Mouse (Mus musculus) heart, embryonic 13.5 days (tissue): ENCODE measurements around the gene Mpp4. TPM values are rescaled to one million over a fixed set of nuclear protein-coding genes. Genes with fewer than 3 reads are reported as not detected.

Source experiments
- ATAC-seq: fragments of 200-750 bp; cut with Nextera tagmentation; 2 replicates; pipeline ENCODE4 v1.8.0; 2017; ENCODE audit warnings: moderate TSS enrichment; ENCODE audit not compliant: insufficient number of reproducible peaks, low FRiP score, low TSS enrichment; ENCODE audit errors: extremely low read depth
- H3K27ac ChIP-seq: fragments of 300-500 bp; sonication (generic); replicated peaks from 2 replicates; pipeline ENCODE4 v1.5.1; 2015; ENCODE audit warnings: moderate library complexity, mild to moderate bottlenecking, inconsistent platforms
- H3K27me3 ChIP-seq: fragments of 300-500 bp; sonication (generic); replicated peaks from 2 replicates; pipeline ENCODE4 v1.6.1; 2015; ENCODE audit warnings: mild to moderate bottlenecking, inconsistent platforms
- H3K36me3 ChIP-seq: fragments of 300-500 bp; sonication (generic); 2 replicates; pipeline ENCODE4 v1.6.1; 2015; ENCODE audit warnings: mild to moderate bottlenecking, inconsistent platforms
- H3K4me1 ChIP-seq: fragments of 300-500 bp; sonication (generic); 2 replicates; pipeline ENCODE4 v1.6.1; 2015; ENCODE audit warnings: inconsistent platforms
- H3K4me2 ChIP-seq: fragments of 300-500 bp; sonication (generic); 2 replicates; pipeline ENCODE4 v1.6.1; 2015; ENCODE audit warnings: inconsistent platforms, mild to moderate bottlenecking, moderate library complexity
- H3K4me3 ChIP-seq: fragments of 300-500 bp; sonication (generic); 2 replicates; pipeline ENCODE4 v1.5.1; 2015; ENCODE audit warnings: moderate library complexity, mild to moderate bottlenecking, inconsistent platforms
- H3K9ac ChIP-seq: fragments of 300-500 bp; sonication (generic); 2 replicates; pipeline ENCODE4 v1.6.1; 2015; ENCODE audit warnings: inconsistent platforms, mild to moderate bottlenecking, moderate library complexity
- H3K9me3 ChIP-seq: fragments of 300-500 bp; sonication (generic); 2 replicates; pipeline ENCODE4 v1.6.1; 2016; ENCODE audit warnings: inconsistent platforms
- WGBS: fragments of 180-500 bp; shearing (Covaris S2); methylation state at CpG from one replicate; pipeline ENCODE4 v1.1.7; 2015; ENCODE audit warnings: mixed read lengths; 5-methylcytosine and 5-hydroxymethylcytosine counted together
- polyA plus RNA-seq: library from polyadenylated mRNA; unstranded; fragments of >200 nt; fragmentation: Nextera tagmentation; extraction: Ambion mirVana; gene quantifications from 2 replicates; pipeline ENCODE4 v1.2.1, GENCODE M21; 2015

Mpp4 gene
- polyA plus RNA-seq, 1 experiment from 2014 or later = 0.23 TPM

GRCm38 (mm10) chr1:59167654-59168425 is 4.7 kb upstream of the Mpp4 start:
- no peaks in the 10 kb centered on the region for H3K27me3 ChIP-seq
- peaks cover 70% of the 10 kb centered on the region for H3K36me3 ChIP-seq
- no peak overlapping the region for H3K9ac ChIP-seq
- H3K4me1 ChIP-seq = peaks cover 18% of the 10 kb centered on the region
- H3K9me3 ChIP-seq = no peaks in the 10 kb centered on the region
- 58% methylated on average over 4 of the region's 4 CpGs for WGBS
- ATAC-seq = no peak
- H3K4me2 ChIP-seq = no peak overlapping the region
- H3K27ac ChIP-seq = no peak overlapping the region
- H3K4me3 ChIP-seq = no peak overlapping the region

GRCm38 (mm10) chr1:59166232-59166905 is 3.2 kb upstream of the Mpp4 start:
- Histone ChIP-seq H3K4me1 (peaks cover 12% of the 10 kb centered on the region), H3K4me3 (no peak overlapping the region), H3K27ac (no peak overlapping the region), H3K9me3 (no peaks in the 10 kb centered on the region), H3K36me3 (peaks cover 67% of the 10 kb centered on the region), H3K9ac (no peak overlapping the region), H3K4me2 (no peak overlapping the region), H3K27me3 (no peaks in the 10 kb centered on the region)
- 77% methylated on average over 9 of the region's 9 CpGs for WGBS
- no peak for ATAC-seq

GRCm38 (mm10) chr1:59163918-59164317 is 729 bp upstream of the Mpp4 start:
- WGBS = 64% methylated on average over 5 of the region's 5 CpGs
- ATAC-seq = no peak

GRCm38 (mm10) chr1:59162309-59163024 is 722 bp downstream of the Mpp4 start:
- WGBS = 73% methylated on average over 8 of the region's 8 CpGs
- H3K9ac ChIP-seq = no peak overlapping the region
- H3K27ac ChIP-seq = no peak overlapping the region
- peaks cover 48% of the 10 kb centered on the region for H3K36me3 ChIP-seq
- H3K27me3 ChIP-seq = no peaks in the 10 kb centered on the region
- H3K4me1 ChIP-seq = no peaks in the 10 kb centered on the region; the same call in 1 of the 2 replicates
- no peak overlapping the region for H3K4me2 ChIP-seq
- H3K4me3 ChIP-seq = no peak overlapping the region
- no peak for ATAC-seq
- H3K9me3 ChIP-seq = no peaks in the 10 kb centered on the region

More at GRCm38 (mm10) chr1:59163918-59164317, 729 bp upstream of the Mpp4 start:
- Histone ChIP-seq H3K4me2 (no peak overlapping the region), H3K27ac (no peak overlapping the region), H3K4me3 (no peak overlapping the region), H3K36me3 (peaks cover 60% of the 10 kb centered on the region), H3K9ac (no peak overlapping the region), H3K27me3 (no peaks in the 10 kb centered on the region), H3K4me1 (peaks cover 11% of the 10 kb centered on the region), H3K9me3 (no peaks in the 10 kb centered on the region)

- H3K4me3 ChIP-seq = no peak overlapping the region
- no peaks in the 10 kb centered on the region for H3K27me3 ChIP-seq
- peaks cover 37% of the 10 kb centered on the region for H3K36me3 ChIP-seq
- no peaks in the 10 kb centered on the region for H3K9me3 ChIP-seq
- 84% methylated on average over 6 of the region's 6 CpGs for WGBS
- no peak for ATAC-seq
- no peaks in the 10 kb centered on the region; the same call in 1 of the 2 replicates for H3K4me1 ChIP-seq
- no peak overlapping the region for H3K27ac ChIP-seq
- no peak overlapping the region for H3K4me2 ChIP-seq
- H3K9ac ChIP-seq = no peak overlapping the region
Measured at GRCm38 (mm10) chr1:59161396-59161795, 1.8 kb downstream of the Mpp4 start.

GRCm38 (mm10) chr1:59160871-59161270 is 2.3 kb downstream of the Mpp4 start:
- H3K4me1 ChIP-seq = no peaks in the 10 kb centered on the region
- 88% methylated on average over 6 of the region's 6 CpGs for WGBS
- no peak overlapping the region for H3K27ac ChIP-seq
- peaks cover 32% of the 10 kb centered on the region for H3K36me3 ChIP-seq
- H3K9ac ChIP-seq = no peak overlapping the region
- no peaks in the 10 kb centered on the region for H3K9me3 ChIP-seq
- H3K4me3 ChIP-seq = no peak overlapping the region
- H3K4me2 ChIP-seq = no peak overlapping the region
- no peak for ATAC-seq
- no peaks in the 10 kb centered on the region for H3K27me3 ChIP-seq

- H3K4me2 ChIP-seq = no peak overlapping the region
Measured at GRCm38 (mm10) chr1:59159136-59159535, 4.1 kb downstream of the Mpp4 start.

GRCm38 (mm10) chr1:59158498-59158897 is 4.7 kb downstream of the Mpp4 start:
- Histone ChIP-seq H3K9me3 (no peaks in the 10 kb centered on the region), H3K4me1 (no peaks in the 10 kb centered on the region), H3K27me3 (no peaks in the 10 kb centered on the region), H3K27ac (no peak overlapping the region), H3K4me3 (no peak overlapping the region), H3K4me2 (no peak overlapping the region), H3K36me3 (peaks cover 21% of the 10 kb centered on the region), H3K9ac (no peak overlapping the region)
- no peak for ATAC-seq
- WGBS = 75% methylated on average over 7 of the region's 7 CpGs

More at GRCm38 (mm10) chr1:59159136-59159535, 4.1 kb downstream of the Mpp4 start:
- Histone ChIP-seq H3K9me3 (no peaks in the 10 kb centered on the region), H3K4me1 (no peaks in the 10 kb centered on the region), H3K36me3 (peaks cover 26% of the 10 kb centered on the region), H3K27ac (no peak overlapping the region), H3K27me3 (no peaks in the 10 kb centered on the region), H3K4me3 (no peak overlapping the region), H3K9ac (no peak overlapping the region)
- 73% methylated on average over 3 of the region's 3 CpGs for WGBS
- no peak for ATAC-seq

- no peaks in the 10 kb centered on the region for H3K9me3 ChIP-seq
- no peak overlapping the region for H3K4me3 ChIP-seq
- H3K27me3 ChIP-seq = no peaks in the 10 kb centered on the region
- H3K4me2 ChIP-seq = no peak overlapping the region
- no peak for ATAC-seq
- no peaks in the 10 kb centered on the region for H3K4me1 ChIP-seq
- H3K9ac ChIP-seq = no peak overlapping the region
- H3K36me3 ChIP-seq = peaks cover 14% of the 10 kb centered on the region
- H3K27ac ChIP-seq = no peak overlapping the region
- WGBS = 81% methylated on average over 4 of the region's 4 CpGs
Measured at GRCm38 (mm10) chr1:59157846-59158245, 5.3 kb downstream of the Mpp4 start.

- Histone ChIP-seq H3K9ac (no peak overlapping the region), H3K27ac (no peak overlapping the region), H3K4me1 (no peaks in the 10 kb centered on the region), H3K27me3 (no peaks in the 10 kb centered on the region), H3K4me3 (no peak overlapping the region), H3K36me3 (no peaks in the 10 kb centered on the region), H3K9me3 (no peaks in the 10 kb centered on the region), H3K4me2 (no peak overlapping the region)
- 73% methylated on average over 4 of the region's 4 CpGs for WGBS
- no peak for ATAC-seq
Measured at GRCm38 (mm10) chr1:59152346-59152745, 10.8 kb downstream of the Mpp4 start.

GRCm38 (mm10) chr1:59150542-59150941 is 12.6 kb downstream of the Mpp4 start:
- no peak overlapping the region for H3K4me3 ChIP-seq
- H3K4me2 ChIP-seq = no peak overlapping the region
- WGBS = 79% methylated on average over 5 of the region's 5 CpGs
- ATAC-seq = no peak
- no peak overlapping the region for H3K9ac ChIP-seq
- H3K36me3 ChIP-seq = no peaks in the 10 kb centered on the region
- H3K27me3 ChIP-seq = no peaks in the 10 kb centered on the region
- H3K9me3 ChIP-seq = no peaks in the 10 kb centered on the region
- H3K4me1 ChIP-seq = no peaks in the 10 kb centered on the region
- H3K27ac ChIP-seq = no peak overlapping the region
